Mouse (Mus musculus) limb, embryonic 10.5 days (tissue): ENCODE data around the gene Tnnt1. TPM values are rescaled to one million over a fixed set of nuclear protein-coding genes. Genes with fewer than 3 reads are reported as not detected.

Experiments
- DNase-seq: peaks from one replicate; pipeline ENCODE4 v3.0.0-alpha.2; 2017; ENCODE audit warnings: low spot score
- H3K27ac ChIP-seq: fragments of 300-500 bp; sonication (generic); 2 replicates; pipeline ENCODE4 v1.5.1; 2016; ENCODE audit warnings: mild to moderate bottlenecking
- H3K27me3 ChIP-seq: fragments of 300-500 bp; sonication (generic); 2 replicates; pipeline ENCODE4 v1.6.1; 2016; ENCODE audit warnings: low read depth, mild to moderate bottlenecking; ENCODE audit not compliant: poor library complexity, severe bottlenecking
- H3K36me3 ChIP-seq: fragments of 300-500 bp; sonication (generic); 2 replicates; pipeline ENCODE4 v1.6.1; 2016; ENCODE audit warnings: mild to moderate bottlenecking, moderate library complexity
- H3K4me1 ChIP-seq: fragments of 300-500 bp; sonication (generic); 2 replicates; pipeline ENCODE4 v1.6.1; 2016
- H3K4me3 ChIP-seq: fragments of 300-500 bp; sonication (generic); 2 replicates; pipeline ENCODE4 v1.5.1; 2016; ENCODE audit warnings: mild to moderate bottlenecking, moderate library complexity
- H3K9me3 ChIP-seq: fragments of 300-500 bp; sonication (generic); replicated peaks from 2 replicates; pipeline ENCODE4 v1.6.1; 2016; ENCODE audit warnings: mild to moderate bottlenecking
- WGBS: fragments of 180-500 bp; shearing (Covaris S2); methylation state at CpG from one replicate; pipeline ENCODE4 v1.1.7; 2016; 5-methylcytosine and 5-hydroxymethylcytosine counted together
- polyA plus RNA-seq: library from polyadenylated mRNA; unstranded; fragments of >200 nt; fragmentation: Nextera tagmentation; extraction: Ambion mirVana; gene quantifications from 2 replicates; pipeline ENCODE4 v1.2.1, GENCODE M21; 2016

Gene Tnnt1
- polyA plus RNA-seq, 1 experiment from 2014 or later = 15.3 TPM

DNA sequence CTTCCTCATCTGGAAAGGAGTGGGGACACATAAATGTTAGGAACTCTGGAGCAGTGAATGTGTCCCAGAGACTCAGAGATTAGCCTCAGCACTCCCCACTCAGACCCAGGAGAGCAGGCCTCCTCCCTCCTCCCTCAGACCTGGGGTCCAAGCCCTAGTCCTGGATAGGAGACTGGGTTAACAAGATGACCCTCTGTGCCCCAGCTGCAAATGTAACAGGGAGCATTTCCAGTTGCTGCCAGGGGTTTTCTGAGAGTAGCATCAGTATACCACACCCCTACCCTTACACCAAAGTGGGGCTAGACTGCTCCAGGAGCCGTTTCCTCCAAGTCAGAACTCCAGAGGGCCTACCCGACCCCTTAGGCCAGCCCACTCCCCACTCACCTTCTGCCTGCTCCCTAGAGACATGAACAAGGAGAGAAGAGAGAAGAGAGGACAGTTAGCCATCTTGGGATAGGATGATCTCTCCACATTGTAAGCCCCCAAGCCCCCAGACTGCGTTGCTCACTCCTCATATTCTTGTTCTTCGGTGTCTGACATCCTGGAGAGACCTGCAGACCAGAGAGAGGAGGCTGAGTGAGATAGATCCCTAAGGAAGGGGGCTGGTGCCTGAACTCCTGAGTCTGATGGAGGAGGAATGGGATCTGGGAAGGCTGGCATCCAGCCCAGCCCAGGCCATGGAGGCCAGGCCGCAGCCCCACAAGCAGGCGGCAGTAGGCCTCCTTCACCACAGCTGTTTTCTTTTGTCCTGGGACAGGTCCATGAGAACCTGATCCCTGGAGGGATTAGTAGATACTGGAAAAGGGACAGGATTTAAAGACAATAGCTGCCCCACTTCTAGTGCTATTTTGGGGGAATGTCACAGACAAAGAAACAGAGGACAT lies 2.1 kb downstream of the Tnnt1 start:
- no peaks in the 10 kb centered on the region for H3K36me3 ChIP-seq
- DNase-seq = no peak
- peak overlapping the region; percentile 26; the same call in 1 of the 2 replicates for H3K27ac ChIP-seq
- no peaks in the 10 kb centered on the region for H3K9me3 ChIP-seq
- peaks cover 19% of the 10 kb centered on the region for H3K4me1 ChIP-seq
- 73% methylated on average over 6 of the region's 6 CpGs for WGBS
- H3K4me3 ChIP-seq = no peak overlapping the region
- H3K27me3 ChIP-seq = peaks cover 1% of the 10 kb centered on the region

- WGBS = 27% methylated on average over 13 of the region's 13 CpGs
- H3K4me3 ChIP-seq = no peak overlapping the region
Observed at GRCm38 (mm10) chr7:4513236-4513635, 2.9 kb downstream of the Tnnt1 start.

DNA sequence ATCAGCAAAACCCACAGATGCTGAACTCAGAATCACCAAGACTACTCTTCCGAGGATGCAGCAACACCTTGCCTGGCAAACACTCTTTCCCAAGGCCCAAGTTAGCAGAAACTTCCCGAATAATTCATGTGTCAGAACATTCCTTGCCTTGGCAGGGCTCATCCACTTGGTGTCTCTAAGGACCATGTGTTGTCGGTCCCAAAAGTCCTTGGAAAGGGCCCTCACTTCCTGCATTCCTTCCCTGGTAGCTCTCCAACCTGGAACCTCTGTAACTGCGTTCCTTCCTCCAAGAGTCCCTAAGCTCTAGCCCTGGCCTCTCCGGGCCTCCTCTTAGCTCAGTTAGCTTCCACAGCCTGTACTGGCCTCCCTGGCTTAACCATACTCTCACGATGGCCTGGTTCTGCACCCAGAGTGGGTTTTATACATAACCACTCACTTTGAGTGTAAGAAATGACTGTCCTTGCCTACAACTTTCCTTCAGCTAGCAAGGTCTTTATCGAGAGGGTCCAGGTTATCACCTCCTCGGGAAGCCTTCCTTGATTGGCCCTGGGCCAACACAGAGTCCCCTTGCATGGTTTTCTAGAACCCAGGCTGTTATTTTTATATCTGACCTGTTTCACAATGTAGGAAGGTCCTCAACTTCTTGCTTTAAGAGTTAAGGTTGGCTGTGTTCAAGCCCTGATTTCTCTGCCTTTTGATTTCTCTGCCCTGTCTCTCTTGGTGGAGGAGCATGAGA lies 4.5 kb downstream of the Tnnt1 start:
- peaks cover 17% of the 10 kb centered on the region for H3K4me1 ChIP-seq
- whole genome bisulfite sequencing = 81% methylated on average over 8 of the region's 8 CpGs
- DNase-seq = no peak
- H3K27ac ChIP-seq = no peak overlapping the region
- H3K27me3 ChIP-seq = peaks cover 7% of the 10 kb centered on the region
- H3K4me3 ChIP-seq = no peak overlapping the region
- H3K9me3 ChIP-seq = no peaks in the 10 kb centered on the region
- H3K36me3 ChIP-seq = no peaks in the 10 kb centered on the region

More at GRCm38 (mm10) chr7:4513236-4513635, 2.9 kb downstream of the Tnnt1 start:
- H3K27ac ChIP-seq = no peak overlapping the region
- H3K36me3 ChIP-seq = no peaks in the 10 kb centered on the region
- H3K9me3 ChIP-seq = no peaks in the 10 kb centered on the region
- H3K4me1 ChIP-seq = peaks cover 19% of the 10 kb centered on the region
- peaks cover 7% of the 10 kb centered on the region for H3K27me3 ChIP-seq
- DNase-seq = peak; percentile 70

- Histone ChIP-seq H3K36me3 (no peaks in the 10 kb centered on the region), H3K9me3 (no peaks in the 10 kb centered on the region), H3K27ac (no peak overlapping the region), H3K4me1 (peaks cover 5% of the 10 kb centered on the region; the same call in 1 of the 2 replicates), H3K4me3 (no peak overlapping the region), H3K27me3 (peaks cover 7% of the 10 kb centered on the region)
- WGBS = 20% methylated on average over 24 of the region's 24 CpGs
- DNase-seq = peak; percentile 82
Observed at GRCm38 (mm10) chr7:4509863-4510608, 6.1 kb downstream of the Tnnt1 start.

DNA sequence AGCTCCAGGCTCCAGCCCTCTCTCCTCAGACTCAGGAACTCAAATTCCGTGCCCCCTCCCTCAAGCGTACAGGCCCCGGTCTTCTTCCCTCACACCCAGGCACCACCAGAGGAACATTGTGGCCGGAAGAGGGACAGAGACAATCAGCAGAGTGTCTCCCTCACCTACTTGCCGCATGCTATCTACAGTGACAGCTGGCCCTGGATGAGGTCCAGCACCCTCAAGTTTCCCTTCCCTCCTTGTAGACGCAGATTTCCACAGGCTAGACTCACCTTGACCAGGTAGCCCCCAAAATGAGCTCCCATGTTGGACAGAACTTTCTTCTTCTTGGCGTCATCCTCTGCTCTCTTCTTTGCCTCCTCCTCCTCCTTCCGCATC lies 7.5 kb downstream of the Tnnt1 start:
- H3K27me3 ChIP-seq = peaks cover 7% of the 10 kb centered on the region
- H3K4me3 ChIP-seq = no peak overlapping the region
- WGBS = 90% methylated on average over 8 of the region's 8 CpGs
- no peaks in the 10 kb centered on the region for H3K36me3 ChIP-seq
- peaks cover 5% of the 10 kb centered on the region; the same call in 1 of the 2 replicates for H3K4me1 ChIP-seq
- H3K9me3 ChIP-seq = no peaks in the 10 kb centered on the region
- no peak overlapping the region for H3K27ac ChIP-seq
- no peak for DNase-seq

GRCm38 (mm10) chr7:4508062-4508738 lies 8.0 kb downstream of the Tnnt1 start:
- 70% methylated on average over 32 of the region's 32 CpGs for WGBS

GRCm38 (mm10) chr7:4507220-4507619 lies 9.0 kb downstream of the Tnnt1 start:
- Histone ChIP-seq H3K27me3 (peaks cover 7% of the 10 kb centered on the region), H3K27ac (no peak overlapping the region), H3K4me3 (no peak overlapping the region), H3K9me3 (no peaks in the 10 kb centered on the region), H3K36me3 (no peaks in the 10 kb centered on the region), H3K4me1 (peaks cover 5% of the 10 kb centered on the region; the same call in 1 of the 2 replicates)
- 64% methylated on average over 3 of the region's 4 CpGs for WGBS
- DNase-seq = no peak

More at GRCm38 (mm10) chr7:4508062-4508738, 8.0 kb downstream of the Tnnt1 start:
- H3K4me3 ChIP-seq = no peak overlapping the region
- peaks cover 5% of the 10 kb centered on the region; the same call in 1 of the 2 replicates for H3K4me1 ChIP-seq
- H3K9me3 ChIP-seq = no peaks in the 10 kb centered on the region
- H3K36me3 ChIP-seq = no peaks in the 10 kb centered on the region
- no peak for DNase-seq
- no peak overlapping the region for H3K27ac ChIP-seq
- peaks cover 7% of the 10 kb centered on the region for H3K27me3 ChIP-seq

DNA sequence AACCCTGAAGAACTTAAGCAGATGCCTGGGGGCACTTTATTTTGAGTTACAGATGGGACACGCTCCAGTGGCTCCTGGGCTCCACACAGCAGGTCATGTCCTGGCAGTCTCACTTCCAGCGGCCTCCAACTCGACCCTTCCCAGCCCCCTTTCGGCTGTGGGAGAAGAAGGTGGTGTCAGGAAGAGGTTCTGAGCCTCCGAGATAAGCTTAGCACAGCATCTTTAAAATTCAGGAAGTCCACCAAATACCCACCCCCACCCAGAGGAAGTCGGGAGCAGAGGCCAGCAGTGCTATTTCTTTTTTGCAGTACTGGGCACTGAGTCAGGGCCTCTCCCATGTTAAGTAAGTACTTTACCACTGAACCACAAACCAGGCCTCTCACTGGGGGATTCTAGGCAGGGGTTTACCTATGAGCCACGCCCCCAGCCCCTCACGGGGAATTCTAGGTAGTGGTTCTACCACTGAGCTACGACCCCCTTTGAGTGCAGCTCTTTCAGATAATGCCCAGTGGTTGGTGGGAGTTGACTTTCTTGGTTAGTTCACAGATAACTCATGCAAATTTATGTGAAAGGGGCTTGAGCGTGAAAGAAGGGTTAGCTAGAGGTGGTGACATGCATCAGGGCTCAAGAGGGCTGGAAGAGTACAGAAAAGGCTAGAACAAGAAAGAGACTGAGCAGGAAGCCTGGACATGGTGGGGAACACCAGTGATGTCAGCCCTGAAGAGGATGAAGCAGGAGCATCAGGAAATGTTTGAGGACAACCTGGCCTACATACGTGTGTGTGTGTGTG lies 11.3 kb downstream of the Tnnt1 start:
- Histone ChIP-seq H3K36me3 (no peaks in the 10 kb centered on the region), H3K4me1 (peaks cover 9% of the 10 kb centered on the region), H3K27ac (no peak overlapping the region), H3K4me3 (no peak overlapping the region), H3K9me3 (no peaks in the 10 kb centered on the region), H3K27me3 (peaks cover 7% of the 10 kb centered on the region)
- DNase-seq = no peak
- WGBS = 63% methylated on average over 11 of the region's 11 CpGs

- Histone ChIP-seq H3K27ac (no peak overlapping the region), H3K4me1 (peaks cover 17% of the 10 kb centered on the region), H3K27me3 (peaks cover 3% of the 10 kb centered on the region), H3K36me3 (peaks cover 4% of the 10 kb centered on the region), H3K4me3 (no peak overlapping the region), H3K9me3 (no peaks in the 10 kb centered on the region)
- WGBS = 81% methylated on average over 5 of the region's 5 CpGs
- no peak for DNase-seq
Observed at GRCm38 (mm10) chr7:4503858-4504257, 12.3 kb downstream of the Tnnt1 start.

- H3K4me3 ChIP-seq = no peak overlapping the region
- 80% methylated on average over 4 of the region's 4 CpGs for WGBS
- no peaks in the 10 kb centered on the region for H3K27me3 ChIP-seq
- H3K9me3 ChIP-seq = no peaks in the 10 kb centered on the region
- H3K27ac ChIP-seq = no peak overlapping the region
- DNase-seq = no peak
- H3K36me3 ChIP-seq = peaks cover 5% of the 10 kb centered on the region
- H3K4me1 ChIP-seq = peaks cover 24% of the 10 kb centered on the region
Observed at GRCm38 (mm10) chr7:4503100-4503499, 13.1 kb downstream of the Tnnt1 start.

DNA sequence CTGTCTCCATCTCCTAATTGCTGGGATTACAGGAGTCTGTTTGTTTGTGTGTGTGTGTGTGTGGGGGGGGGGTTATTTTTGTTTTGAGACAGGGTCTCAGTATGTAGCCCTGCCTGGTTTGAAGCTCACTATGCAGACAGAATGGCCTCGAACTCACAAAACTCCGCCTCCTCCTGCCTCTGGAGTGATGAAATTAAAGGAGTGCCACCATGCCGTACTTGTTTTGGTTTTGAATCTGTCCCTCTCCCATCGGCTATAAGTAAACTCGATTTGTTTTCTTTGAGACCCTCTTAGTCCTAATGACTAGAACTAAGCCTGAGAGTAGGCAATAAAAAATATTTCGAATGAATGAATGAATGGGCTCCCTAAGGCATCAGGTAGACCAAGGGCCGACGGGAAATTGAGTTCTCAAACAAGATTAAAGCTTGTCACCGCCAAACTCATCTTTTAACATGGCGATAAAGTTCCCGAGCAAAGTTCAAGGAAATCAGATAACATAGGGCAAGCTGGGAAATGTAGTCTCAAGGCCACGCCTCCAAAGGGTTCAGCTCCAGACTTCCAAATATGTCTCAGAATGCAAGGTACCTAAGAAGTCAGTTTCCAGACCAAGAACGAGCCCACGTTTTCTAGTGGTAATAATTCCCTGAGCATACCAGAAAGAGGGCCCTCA lies 13.6 kb downstream of the Tnnt1 start:
- Histone ChIP-seq H3K27me3 (no peaks in the 10 kb centered on the region), H3K9me3 (no peaks in the 10 kb centered on the region), H3K27ac (peak overlapping the region; percentile 93), H3K4me3 (peak overlapping the region; percentile 95), H3K4me1 (peaks cover 26% of the 10 kb centered on the region), H3K36me3 (peaks cover 5% of the 10 kb centered on the region)
- WGBS = 16% methylated on average over 14 of the region's 14 CpGs
- no peak for DNase-seq
